Mouse (Mus musculus) lung, postnatal 0 days (tissue): ENCODE data around the gene Mmp27. TPM values are rescaled to one million over a fixed set of nuclear protein-coding genes. Genes with fewer than 3 reads are reported as not detected.

Source experiments
- ATAC-seq: fragments of 200-750 bp; cut with Nextera tagmentation; 2 replicates; pipeline ENCODE4 v1.8.0; 2017; ENCODE audit warnings: moderate library complexity
- DNase-seq: peaks from one replicate; pipeline ENCODE4 v3.0.0-alpha.2; 2016; ENCODE audit warnings: low spot score
- H3K27ac ChIP-seq: fragments of 300-500 bp; sonication (generic); 2 replicates; pipeline ENCODE4 v1.5.1; 2014; ENCODE audit warnings: antibody characterized with exemption, mild to moderate bottlenecking, low read length, mixed read lengths
- H3K27me3 ChIP-seq: fragments of 300-500 bp; sonication (generic); replicated peaks from 2 replicates; pipeline ENCODE4 v1.6.1; 2014; ENCODE audit warnings: low read length, mixed read lengths; ENCODE audit not compliant: insufficient read depth
- H3K36me3 ChIP-seq: fragments of 300-500 bp; sonication (generic); 2 replicates; pipeline ENCODE4 v1.6.1; 2014; ENCODE audit warnings: low read length, mixed read lengths; ENCODE audit not compliant: insufficient read depth
- H3K4me1 ChIP-seq: fragments of 300-500 bp; sonication (generic); 2 replicates; pipeline ENCODE4 v1.6.1; 2014; ENCODE audit warnings: antibody characterized with exemption, low read depth, low read length, mixed read lengths; ENCODE audit not compliant: insufficient read depth
- H3K4me2 ChIP-seq: fragments of 300-500 bp; sonication (generic); replicated peaks from 2 replicates; pipeline ENCODE4 v1.6.1; 2014; ENCODE audit warnings: low read depth, mild to moderate bottlenecking, low read length, moderate library complexity, mixed read lengths
- H3K4me3 ChIP-seq: fragments of 300-500 bp; sonication (generic); 2 replicates; pipeline ENCODE4 v1.5.1; 2014; ENCODE audit warnings: low read depth, low read length
- H3K9ac ChIP-seq: fragments of 300-500 bp; sonication (generic); replicated peaks from 2 replicates; pipeline ENCODE4 v1.6.1; 2014; ENCODE audit warnings: low read depth, mild to moderate bottlenecking
- H3K9me3 ChIP-seq: fragments of 300-500 bp; sonication (generic); 2 replicates; pipeline ENCODE4 v1.6.1; 2016; ENCODE audit warnings: low read length, mixed read lengths
- CTCF ChIP-seq: IDR thresholded peaks from 2 replicates; pipeline ENCODE4 v1.5.1; 2016; ENCODE audit warnings: antibody characterized with exemption, mild to moderate bottlenecking
- EP300 ChIP-seq: IDR thresholded peaks from 2 replicates; pipeline ENCODE4 v1.6.1; 2016; ENCODE audit warnings: antibody characterized with exemption, mild to moderate bottlenecking, control low read depth
- WGBS: fragments of 180-500 bp; shearing (Covaris S2); extraction: QIAGEN DNeasy Blood & Tissue Kit; methylation state at CpG from one replicate; pipeline ENCODE4 v1.1.7; 2014; 5-methylcytosine and 5-hydroxymethylcytosine counted together
- polyA plus RNA-seq: library from polyadenylated mRNA; unstranded; fragments of >200 nt; fragmentation: Nextera tagmentation; extraction: Ambion mirVana; gene quantifications from 2 replicates; pipeline ENCODE4 v1.2.1, GENCODE M21; 2015

Mmp27 gene
- polyA plus RNA-seq, 1 experiment from 2014 or later: 0.10 TPM

- TF ChIP-seq EP300 (no peak), CTCF (no peak)
- H3K4me1 ChIP-seq: no peaks in the 10 kb centered on the region
- no peak overlapping the region for H3K9ac ChIP-seq
- H3K27ac ChIP-seq: no peak overlapping the region
- H3K4me2 ChIP-seq: no peak overlapping the region
- no peak for ATAC-seq
- DNase-seq: no peak
- no peaks in the 10 kb centered on the region for H3K36me3 ChIP-seq
- no peak overlapping the region for H3K4me3 ChIP-seq
- no peaks in the 10 kb centered on the region for H3K9me3 ChIP-seq
- H3K27me3 ChIP-seq: no peaks in the 10 kb centered on the region
Measured at GRCm38 (mm10) chr9:7551943-7552342, 19.3 kb upstream of the Mmp27 start.

GRCm38 (mm10) chr9:7553536-7553935 is 17.7 kb upstream of the Mmp27 start:
- 0 out of 2 replicates have a peak, but pooled peaks cover 3% of the 10 kb centered on the region for H3K4me1 ChIP-seq
- no peaks in the 10 kb centered on the region for H3K27me3 ChIP-seq
- H3K4me2 ChIP-seq: no peak overlapping the region
- ATAC-seq (no peak), DNase-seq (no peak)
- TF ChIP-seq CTCF (no peak), EP300 (no peak)
- H3K9ac ChIP-seq: no peak overlapping the region
- no peaks in the 10 kb centered on the region for H3K36me3 ChIP-seq
- H3K9me3 ChIP-seq: no peaks in the 10 kb centered on the region
- no peak overlapping the region for H3K27ac ChIP-seq
- 69% methylated on average over 3 of the region's 3 CpGs for WGBS
- no peak overlapping the region for H3K4me3 ChIP-seq

GRCm38 (mm10) chr9:7554382-7554781 is 16.8 kb upstream of the Mmp27 start:
- H3K9ac ChIP-seq: no peak overlapping the region
- no peak overlapping the region for H3K4me2 ChIP-seq
- H3K27ac ChIP-seq: no peak overlapping the region
- DNase-seq (peak; percentile 67), ATAC-seq (no peak)
- WGBS: 25% methylated on average over 3 of the region's 3 CpGs
- H3K36me3 ChIP-seq: no peaks in the 10 kb centered on the region
- 0 out of 2 replicates have a peak, but pooled peaks cover 3% of the 10 kb centered on the region for H3K4me1 ChIP-seq
- H3K27me3 ChIP-seq: no peaks in the 10 kb centered on the region
- no peaks in the 10 kb centered on the region for H3K9me3 ChIP-seq
- H3K4me3 ChIP-seq: no peak overlapping the region
- TF ChIP-seq EP300: no peak
- peak; percentile 74 for TF ChIP-seq CTCF

GRCm38 (mm10) chr9:7558221-7559017 is 12.8 kb upstream of the Mmp27 start, which contains the start of gene Mmp8:
Gene Mmp8, plus strand, starts transcription at chr9:7558456.
- no peaks in the 10 kb centered on the region for H3K27me3 ChIP-seq
- H3K36me3 ChIP-seq: no peaks in the 10 kb centered on the region
- ATAC-seq: peak; percentile 64
- H3K27ac ChIP-seq: no peak within 1 kb of the TSS
- TF ChIP-seq EP300: no peak
- TF ChIP-seq CTCF: no peak
- H3K4me1 ChIP-seq: 0 out of 2 replicates have a peak, but pooled peaks cover 3% of the 10 kb centered on the region
- no peaks in the 10 kb centered on the region for H3K9me3 ChIP-seq
- DNase-seq: peak; percentile 63
- 59% methylated on average over 8 of the region's 8 CpGs for WGBS
- H3K4me3 ChIP-seq: no peak within 1 kb of the TSS
- no peak within 1 kb of the TSS for H3K9ac ChIP-seq
- no peak within 1 kb of the TSS for H3K4me2 ChIP-seq

- no peak for TF ChIP-seq CTCF
- peak; percentile 25; the same call in 1 of the 2 replicates for TF ChIP-seq EP300
- WGBS: 48% methylated on average over 4 of the region's 4 CpGs
Measured at GRCm38 (mm10) chr9:7560026-7560425, 11.2 kb upstream of the Mmp27 start.

GRCm38 (mm10) chr9:7567376-7567775 is 3.8 kb upstream of the Mmp27 start:
- H3K27ac ChIP-seq: no peak overlapping the region
- 50% methylated on average over 7 of the region's 7 CpGs for WGBS
- ATAC-seq (peak; percentile 77), DNase-seq (peak; percentile 68)
- no peaks in the 10 kb centered on the region for H3K9me3 ChIP-seq
- TF ChIP-seq EP300: no peak
- no peak for TF ChIP-seq CTCF
- no peak overlapping the region for H3K9ac ChIP-seq
- no peak overlapping the region for H3K4me2 ChIP-seq
- peaks cover 5% of the 10 kb centered on the region; the same call in 1 of the 2 replicates for H3K4me1 ChIP-seq
- H3K27me3 ChIP-seq: no peaks in the 10 kb centered on the region
- no peaks in the 10 kb centered on the region for H3K36me3 ChIP-seq
- no peak overlapping the region for H3K4me3 ChIP-seq

More at GRCm38 (mm10) chr9:7560026-7560425, 11.2 kb upstream of the Mmp27 start:
- ATAC-seq (peak; percentile 75), DNase-seq (peak; percentile 76)
- Histone ChIP-seq H3K27ac (0 out of 2 replicates have a peak overlapping the region, but pooled peaks have one; percentile 9), H3K36me3 (no peaks in the 10 kb centered on the region), H3K4me1 (0 out of 2 replicates have a peak, but pooled peaks cover 3% of the 10 kb centered on the region), H3K4me2 (no peak overlapping the region), H3K27me3 (no peaks in the 10 kb centered on the region), H3K9ac (no peak overlapping the region), H3K9me3 (no peaks in the 10 kb centered on the region), H3K4me3 (no peak overlapping the region)
